Mouse (Mus musculus) heart, adult 2 months (tissue): ENCODE measurements around the gene Pcbd2.

ENCODE experiments used
- CTCF ChIP-seq: fragments of 200-600 bp; IDR thresholded peaks from 2 replicates; pipeline ENCODE4 v1.8.1; 2022; ENCODE audit warnings: antibody characterized with exemption, mild to moderate bottlenecking, moderate library complexity
- EP300 ChIP-seq: fragments of 200-500 bp; IDR thresholded peaks from 2 replicates; pipeline ENCODE4 v1.6.1; 2011; ENCODE audit warnings: low read depth, low read length, control low read depth; ENCODE audit not compliant: insufficient read depth
- POLR2A ChIP-seq: fragments of 200-500 bp; IDR thresholded peaks from 2 replicates; pipeline ENCODE4 v1.6.1; 2011; ENCODE audit warnings: mild to moderate bottlenecking, low read depth, low read length, control low read depth; ENCODE audit not compliant: insufficient read depth

DNA sequence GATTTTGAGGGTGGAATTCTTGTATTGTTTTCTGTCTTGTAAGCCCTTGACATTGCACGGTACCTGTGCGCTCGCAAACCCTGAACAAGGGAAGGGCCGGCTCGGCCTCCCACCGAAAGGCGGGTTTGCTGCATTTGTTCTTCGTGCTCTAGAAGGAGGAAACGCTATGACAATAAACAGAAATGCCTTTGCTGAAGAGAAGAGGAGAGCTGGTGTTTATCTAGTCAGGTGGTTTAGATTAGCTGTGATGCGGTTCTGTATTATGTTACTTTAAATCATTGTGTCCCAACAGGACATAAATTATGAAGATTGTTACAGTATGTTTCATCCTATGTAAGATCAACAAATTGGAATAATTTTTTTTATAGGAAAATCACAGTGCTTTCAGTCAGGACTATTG lies 34.3 kb downstream of the Pcbd2 start:
- TF ChIP-seq CTCF, result no peak
- no peak for TF ChIP-seq POLR2A
- no peak for TF ChIP-seq EP300
